Mouse (Mus musculus): ENCODE data around the gene Krt79. TPM values are rescaled to one million over a fixed set of nuclear protein-coding genes. Genes with fewer than 3 reads are reported as not detected.
A peak's percentile ranks its signal among the peaks of the same experiment; 100 is the strongest.

The Krt79 gene
- polyA plus RNA-seq, 1 experiment from 2014 or later: 0.45 TPM

DNA sequence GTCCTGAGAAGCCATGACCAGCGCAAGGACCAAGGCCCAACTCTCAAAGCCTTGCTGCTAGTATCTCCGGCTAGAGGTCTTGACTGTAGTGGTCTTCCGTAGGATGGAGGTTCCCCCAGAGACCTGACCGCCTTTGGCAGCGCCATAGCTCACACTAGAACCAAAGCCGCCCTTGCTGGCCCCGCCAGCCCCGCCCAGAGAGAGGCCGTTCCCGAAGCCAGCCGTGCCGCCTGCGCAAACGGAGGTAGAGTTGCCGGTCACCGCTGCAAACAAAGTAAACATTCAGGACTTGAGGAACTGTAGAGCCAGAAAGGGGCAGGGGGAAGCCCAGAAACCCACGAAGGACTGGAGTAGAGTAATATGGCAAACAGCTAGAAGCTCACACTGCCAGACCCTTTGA, 10.5 kb downstream of the Krt79 start:
- Histone ChIP-seq H3K27ac (replicated peaks) (no peak overlapping the region), H3K36me3 (no peaks in the 10 kb centered on the region), H3K4me2 (peak overlapping the region; percentile 72), H3K27me3 (replicated peaks) (peaks cover 52% of the 10 kb centered on the region), H3K4me3 (peak overlapping the region; percentile 44), H3K4me1 (peaks cover 19% of the 10 kb centered on the region), H3K9me3 (no peaks in the 10 kb centered on the region), H3K9ac (peak overlapping the region; percentile 70)
- WGBS: 2% methylated on average over 17 of the region's 17 CpGs
- no peak for ATAC-seq (ENCODE audit: extremely low read depth, insufficient number of reproducible peaks, low FRiP score, low TSS enrichment)

DNA sequence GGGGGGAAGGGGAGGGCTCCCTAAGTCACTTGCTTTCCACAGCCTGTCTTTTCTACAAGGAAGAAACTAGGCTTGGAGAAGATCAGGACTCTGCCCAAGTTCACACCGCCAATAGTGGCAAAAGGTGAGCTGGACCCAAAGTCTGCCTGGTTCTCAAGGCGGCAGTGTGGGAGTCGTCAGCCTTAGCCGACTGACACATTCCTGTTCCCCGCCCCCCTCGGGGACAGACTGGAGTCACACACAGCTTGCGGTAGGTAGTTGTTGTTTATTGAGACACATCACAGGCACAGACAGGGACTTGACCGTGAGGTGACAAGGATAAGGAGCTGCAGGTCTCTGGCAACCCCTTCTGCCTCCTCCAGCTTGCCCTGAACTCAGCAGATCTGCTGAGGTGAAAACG, 11.0 kb downstream of the Krt79 start:
- H3K27me3 ChIP-seq (replicated peaks): peaks cover 52% of the 10 kb centered on the region

DNA sequence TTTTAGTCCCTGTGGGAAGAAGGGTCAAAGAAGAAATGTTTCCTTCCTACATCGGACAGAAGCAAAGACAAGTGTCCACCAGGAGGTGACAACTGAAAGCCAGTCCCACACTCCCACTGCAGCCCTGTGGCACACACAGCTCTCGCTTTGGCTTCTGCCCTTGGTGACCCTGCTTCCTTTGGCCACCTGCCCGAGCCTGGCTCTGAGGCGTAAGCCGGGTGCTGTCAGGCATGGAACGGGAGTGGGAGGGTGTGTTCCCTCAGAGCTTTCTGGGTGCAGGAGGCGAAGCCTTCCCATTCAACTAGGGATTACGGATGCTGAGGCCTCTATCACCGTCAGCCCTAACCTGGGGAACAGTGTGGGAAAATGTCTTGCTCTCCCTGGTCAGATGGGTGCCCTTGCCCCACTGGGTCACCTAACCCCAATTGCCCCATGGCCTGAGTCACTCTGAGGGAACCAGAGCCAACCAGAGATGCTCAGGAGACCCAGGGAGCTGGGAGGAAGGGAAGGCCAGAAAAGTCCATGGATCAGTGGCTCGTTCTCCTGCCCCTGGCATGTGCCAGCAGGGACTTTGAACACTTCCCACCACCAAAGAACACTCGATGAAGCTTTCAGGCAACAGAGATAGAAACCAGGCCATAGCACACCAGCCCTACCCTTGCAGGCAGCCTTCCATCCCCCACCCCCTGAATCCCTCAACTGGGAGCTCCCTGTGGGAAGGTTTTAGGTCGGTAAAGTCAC, 12.6 kb downstream of the Krt79 start:
- Histone ChIP-seq H3K9me3 (no peaks in the 10 kb centered on the region), H3K36me3 (no peaks in the 10 kb centered on the region), H3K4me2 (no peak overlapping the region), H3K4me1 (peaks cover 19% of the 10 kb centered on the region), H3K9ac (no peak overlapping the region), H3K27me3 (replicated peaks) (peaks cover 53% of the 10 kb centered on the region), H3K4me3 (no peak overlapping the region), H3K27ac (replicated peaks) (no peak overlapping the region)
- 56% methylated on average over 12 of the region's 12 CpGs for WGBS
- ATAC-seq (ENCODE audit: extremely low read depth, insufficient number of reproducible peaks, low FRiP score, low TSS enrichment): no peak

More for the DNA sequence above, 11.0 kb downstream of the Krt79 start:
- Histone ChIP-seq H3K4me2 (peak overlapping the region; percentile 72), H3K4me3 (peak overlapping the region; percentile 44), H3K9ac (no peak overlapping the region), H3K9me3 (no peaks in the 10 kb centered on the region), H3K36me3 (no peaks in the 10 kb centered on the region), H3K4me1 (peaks cover 19% of the 10 kb centered on the region), H3K27ac (replicated peaks) (no peak overlapping the region)
- no peak for ATAC-seq (ENCODE audit: extremely low read depth, insufficient number of reproducible peaks, low FRiP score, low TSS enrichment)
- WGBS: 7% methylated on average over 9 of the region's 9 CpGs

DNA sequence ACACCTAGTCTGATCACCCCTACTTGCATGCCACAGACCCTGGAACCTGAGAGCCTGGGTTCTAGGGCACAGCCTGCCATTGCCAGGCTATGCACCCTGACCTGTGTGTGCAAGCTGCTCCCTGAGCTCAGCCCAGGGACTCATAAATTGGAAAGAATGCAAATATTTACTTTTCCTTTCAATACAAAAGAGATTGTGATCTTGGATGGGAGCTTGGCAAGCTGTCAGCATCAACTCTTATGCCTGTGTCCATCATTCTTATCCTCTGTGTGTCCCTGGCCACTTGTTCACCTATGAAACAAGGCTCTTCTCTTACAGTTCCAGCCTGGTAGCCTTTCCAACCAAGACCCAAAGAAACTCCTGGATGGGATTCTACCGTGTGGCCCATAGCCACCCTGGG, 15.1 kb downstream of the Krt79 start:
- no peak overlapping the region for H3K4me3 ChIP-seq
- H3K27ac ChIP-seq (replicated peaks): no peak overlapping the region
- H3K36me3 ChIP-seq: no peaks in the 10 kb centered on the region
- WGBS: 83% methylated on average over 1 of the region's 1 CpGs
- H3K9ac ChIP-seq: no peak overlapping the region
- no peak for ATAC-seq (ENCODE audit: extremely low read depth, insufficient number of reproducible peaks, low FRiP score, low TSS enrichment)
- H3K27me3 ChIP-seq (replicated peaks): peaks cover 28% of the 10 kb centered on the region
- no peaks in the 10 kb centered on the region for H3K9me3 ChIP-seq
- H3K4me1 ChIP-seq: peaks cover 11% of the 10 kb centered on the region
- no peak overlapping the region for H3K4me2 ChIP-seq

DNA sequence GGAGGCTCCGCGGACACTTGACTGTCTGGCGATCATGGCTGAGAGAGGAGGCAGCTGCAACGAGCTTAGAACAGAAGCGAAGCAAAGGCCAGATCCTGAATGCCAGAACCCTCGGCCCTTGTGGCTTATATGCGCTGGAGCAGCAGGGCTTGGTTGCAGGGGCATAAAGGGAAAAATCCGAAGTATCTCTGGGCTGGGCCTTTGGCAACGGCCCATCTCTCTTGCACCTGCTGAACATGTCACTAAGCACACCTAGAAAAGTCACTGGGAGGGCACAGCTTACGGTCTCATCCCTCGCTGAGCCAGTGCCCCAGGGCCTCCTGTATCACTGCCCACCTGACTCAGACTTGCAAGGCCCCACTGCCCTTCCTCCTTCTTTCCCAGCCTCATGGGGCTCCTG, 15.5 kb downstream of the Krt79 start, which contains the start of gene Krt4:
Krt4 (minus strand) TSS at position 101 of the 400 bp plus-strand sequence.
- ATAC-seq (ENCODE audit: extremely low read depth, insufficient number of reproducible peaks, low FRiP score, low TSS enrichment): no peak
- peaks cover 7% of the 10 kb centered on the region for H3K4me1 ChIP-seq
- WGBS: 67% methylated on average over 11 of the region's 11 CpGs
- H3K4me2 ChIP-seq: no peak within 1 kb of the TSS
- H3K9ac ChIP-seq: no peak within 1 kb of the TSS
- peaks cover 27% of the 10 kb centered on the region for H3K27me3 ChIP-seq (replicated peaks)
- no peak within 1 kb of the TSS for H3K4me3 ChIP-seq
- H3K9me3 ChIP-seq: no peaks in the 10 kb centered on the region
- no peak within 1 kb of the TSS for H3K27ac ChIP-seq (replicated peaks)
- H3K36me3 ChIP-seq: no peaks in the 10 kb centered on the region

DNA sequence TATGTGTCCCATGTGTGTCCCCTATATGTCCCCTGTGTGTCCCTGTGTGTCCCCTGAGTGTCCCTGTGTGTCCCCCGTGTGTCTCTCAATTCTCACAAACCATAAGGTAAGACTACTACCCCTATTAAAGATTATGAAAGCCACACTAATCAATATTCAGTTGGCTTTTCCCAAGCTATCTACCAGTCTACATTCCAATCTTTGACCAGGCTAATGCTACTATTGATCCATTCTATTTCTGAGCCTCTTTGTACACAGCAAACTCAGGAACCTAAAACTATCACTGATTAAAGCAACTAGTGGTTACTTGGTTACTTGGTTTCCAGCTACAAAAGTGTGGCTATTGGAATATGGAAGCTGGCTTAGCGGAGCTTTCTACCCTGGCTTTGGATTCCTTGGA, 17.8 kb downstream of the Krt79 start:
- H3K36me3 ChIP-seq: no peaks in the 10 kb centered on the region
- no peak for ATAC-seq (ENCODE audit: extremely low read depth, insufficient number of reproducible peaks, low FRiP score, low TSS enrichment)
- H3K27ac ChIP-seq (replicated peaks): no peak overlapping the region
- 77% methylated on average over 2 of the region's 2 CpGs for WGBS
- H3K4me1 ChIP-seq: no peaks in the 10 kb centered on the region
- no peak overlapping the region for H3K9ac ChIP-seq
- H3K9me3 ChIP-seq: no peaks in the 10 kb centered on the region
- H3K27me3 ChIP-seq (replicated peaks): peaks cover 17% of the 10 kb centered on the region
- no peak overlapping the region for H3K4me2 ChIP-seq
- no peak overlapping the region for H3K4me3 ChIP-seq

DNA sequence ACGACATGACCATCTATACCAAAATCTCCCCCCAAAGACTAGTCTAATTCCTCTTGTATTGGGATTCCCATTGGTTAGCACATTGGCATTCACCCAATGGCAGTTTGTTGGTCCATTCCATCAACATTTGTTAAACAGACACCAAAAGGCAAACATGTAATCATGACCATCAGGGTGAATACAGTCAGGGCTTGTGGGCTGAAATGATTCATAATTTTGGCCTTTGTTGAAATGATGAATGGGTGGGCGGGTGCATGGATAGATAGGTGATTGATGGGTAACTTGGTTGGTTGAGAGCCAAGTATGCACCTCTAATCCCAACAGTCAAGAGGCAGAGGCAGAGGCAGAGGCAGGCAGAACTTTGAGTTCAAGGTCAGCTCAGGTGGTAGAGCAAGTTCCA, 24.1 kb downstream of the Krt79 start:
- no peak overlapping the region for H3K9ac ChIP-seq
- ATAC-seq (ENCODE audit: extremely low read depth, insufficient number of reproducible peaks, low FRiP score, low TSS enrichment): no peak
- 58% methylated on average over 2 of the region's 2 CpGs for WGBS

DNA sequence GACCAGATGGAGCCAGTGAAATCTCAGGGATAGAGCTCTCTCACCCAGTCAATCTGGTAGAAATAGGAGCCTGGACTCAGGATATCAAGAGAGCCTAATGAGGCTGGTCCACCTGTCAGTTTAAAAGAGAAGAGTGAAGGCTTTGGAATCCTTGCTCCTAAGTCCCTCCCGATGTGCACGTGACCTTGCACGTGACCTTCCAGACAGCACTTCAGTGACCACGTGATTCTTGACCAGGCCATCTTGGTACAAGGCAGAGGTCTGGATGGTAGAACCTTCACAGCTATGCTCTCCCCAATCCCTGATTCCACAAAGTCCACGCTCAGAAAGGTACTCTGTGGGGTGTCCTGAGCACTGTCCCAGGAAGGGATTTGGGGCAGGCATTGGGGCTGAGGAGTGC, 35.3 kb downstream of the Krt79 start:
- no peak for ATAC-seq (ENCODE audit: extremely low read depth, insufficient number of reproducible peaks, low FRiP score, low TSS enrichment)
- Histone ChIP-seq H3K27ac (replicated peaks) (no peak overlapping the region), H3K4me3 (no peak overlapping the region), H3K4me2 (no peak overlapping the region), H3K36me3 (no peaks in the 10 kb centered on the region), H3K27me3 (replicated peaks) (no peaks in the 10 kb centered on the region), H3K9me3 (no peaks in the 10 kb centered on the region), H3K9ac (no peak overlapping the region), H3K4me1 (no peaks in the 10 kb centered on the region)
- 66% methylated on average over 5 of the region's 5 CpGs for WGBS

More for the DNA sequence above, 24.1 kb downstream of the Krt79 start:
- H3K4me3 ChIP-seq: no peak overlapping the region
- peaks cover 34% of the 10 kb centered on the region for H3K27me3 ChIP-seq (replicated peaks)
- H3K36me3 ChIP-seq: no peaks in the 10 kb centered on the region
- H3K9me3 ChIP-seq: no peaks in the 10 kb centered on the region
- H3K4me1 ChIP-seq: no peaks in the 10 kb centered on the region
- no peak overlapping the region for H3K4me2 ChIP-seq
- H3K27ac ChIP-seq (replicated peaks): no peak overlapping the region

DNA sequence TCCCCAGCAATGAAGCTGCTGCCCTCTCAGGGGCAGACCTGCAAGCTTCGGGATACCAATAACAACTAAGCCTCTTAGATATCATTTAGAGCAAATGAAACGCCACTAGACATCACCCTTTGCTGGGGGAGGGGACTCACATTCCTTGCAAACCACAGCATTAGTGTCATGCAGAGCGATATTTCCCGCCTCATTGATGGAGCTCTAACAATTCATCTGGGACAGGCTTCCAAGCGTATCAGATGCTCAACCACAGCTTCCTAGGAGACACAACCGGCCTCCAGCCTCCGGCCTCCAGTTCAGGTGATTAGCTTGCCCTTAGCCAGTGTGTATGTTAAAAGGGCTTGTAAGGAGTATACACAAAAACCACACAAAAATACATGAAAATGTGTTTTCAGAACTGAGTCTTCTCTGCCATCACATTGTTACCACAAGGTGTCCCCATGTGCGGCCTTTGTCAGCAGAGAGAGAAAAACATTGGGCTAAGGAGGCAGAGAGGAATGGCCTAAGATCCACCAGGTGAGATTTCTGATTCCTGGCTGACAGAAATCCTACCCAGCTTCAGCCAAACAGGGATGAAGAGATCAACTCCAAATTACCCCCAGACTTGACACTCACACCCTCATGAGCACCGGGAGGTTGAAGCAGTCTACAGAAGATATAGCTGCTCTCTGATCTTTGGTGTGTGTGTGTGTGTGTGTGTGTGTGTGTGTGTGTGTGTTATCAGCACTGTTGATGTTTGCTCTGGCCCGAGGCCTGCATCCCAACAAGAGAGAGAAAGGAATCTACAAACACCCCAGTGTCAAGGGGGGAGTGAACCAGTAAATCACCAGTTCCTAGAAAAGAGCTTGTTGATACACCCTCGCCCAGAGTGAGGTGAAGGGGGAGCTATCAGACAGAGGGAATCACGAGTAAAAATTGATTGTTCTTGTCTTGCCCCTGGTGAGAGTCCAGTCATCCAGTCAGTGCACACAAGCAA, 37.7 kb downstream of the Krt79 start:
- Histone ChIP-seq H3K36me3 (no peaks in the 10 kb centered on the region), H3K4me1 (no peaks in the 10 kb centered on the region), H3K4me3 (no peak overlapping the region), H3K9me3 (no peaks in the 10 kb centered on the region), H3K9ac (no peak overlapping the region), H3K27me3 (replicated peaks) (no peaks in the 10 kb centered on the region), H3K4me2 (no peak overlapping the region), H3K27ac (replicated peaks) (no peak overlapping the region)
- 44% methylated on average over 12 of the region's 12 CpGs for WGBS
- ATAC-seq (ENCODE audit: extremely low read depth, insufficient number of reproducible peaks, low FRiP score, low TSS enrichment): no peak

DNA sequence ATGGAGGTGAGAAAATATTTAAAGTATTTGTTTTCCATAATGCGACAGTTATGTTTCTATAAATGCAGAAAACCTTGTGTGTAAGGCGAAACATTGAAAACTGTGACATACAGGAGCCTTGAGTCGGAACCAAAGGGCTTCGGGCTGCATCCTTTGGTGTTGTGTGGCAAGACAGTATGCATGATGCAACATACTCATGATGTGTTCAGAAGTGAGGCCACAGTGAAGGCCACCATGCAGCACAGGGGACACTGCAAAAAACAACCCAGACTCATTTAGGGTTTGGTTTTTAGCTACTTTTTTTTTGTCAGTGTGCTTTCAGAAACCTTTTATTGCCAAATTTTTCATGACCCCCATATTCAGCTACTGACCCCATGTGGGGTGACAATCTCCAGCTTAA, 44.9 kb downstream of the Krt79 start:
- Histone ChIP-seq H3K27me3 (replicated peaks) (peaks cover 25% of the 10 kb centered on the region), H3K36me3 (no peaks in the 10 kb centered on the region), H3K9me3 (no peaks in the 10 kb centered on the region), H3K27ac (replicated peaks) (no peak overlapping the region), H3K4me2 (no peak overlapping the region), H3K4me3 (no peak overlapping the region), H3K4me1 (peaks cover 3% of the 10 kb centered on the region), H3K9ac (no peak overlapping the region)
- WGBS: 86% methylated on average over 4 of the region's 4 CpGs
- ATAC-seq (ENCODE audit: extremely low read depth, insufficient number of reproducible peaks, low FRiP score, low TSS enrichment): no peak

DNA sequence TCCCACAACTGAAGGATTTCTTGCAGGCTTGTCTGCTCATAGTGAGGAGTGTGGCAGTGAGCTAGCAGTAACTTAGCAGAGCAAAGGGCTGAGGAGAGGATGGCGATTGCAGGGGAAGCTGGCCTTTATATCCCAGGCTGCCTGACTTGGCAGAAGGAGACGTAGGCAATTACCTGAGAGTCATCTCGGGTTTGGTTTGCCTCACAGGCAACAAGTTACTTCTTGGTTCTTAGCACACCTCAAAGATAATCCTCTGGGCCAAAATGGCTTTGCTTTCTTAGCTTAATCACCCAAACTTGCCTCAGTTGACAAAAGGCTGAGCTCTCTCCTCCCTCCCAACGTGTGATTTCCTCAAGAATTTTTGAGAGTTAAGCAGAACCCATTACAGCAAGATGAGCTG, 47.3 kb downstream of the Krt79 start, which contains the start of gene Krt76:
Krt76 (minus strand) TSS at position 101 of the 400 bp plus-strand sequence.
- peaks cover 37% of the 10 kb centered on the region for H3K27me3 ChIP-seq (replicated peaks)
- no peak for ATAC-seq (ENCODE audit: extremely low read depth, insufficient number of reproducible peaks, low FRiP score, low TSS enrichment)
- H3K36me3 ChIP-seq: no peaks in the 10 kb centered on the region
- H3K4me3 ChIP-seq: no peak within 1 kb of the TSS
- H3K9ac ChIP-seq: no peak within 1 kb of the TSS
- no peak within 1 kb of the TSS for H3K27ac ChIP-seq (replicated peaks)
- WGBS: 46% methylated on average over 4 of the region's 4 CpGs
- H3K4me2 ChIP-seq: no peak within 1 kb of the TSS
- no peaks in the 10 kb centered on the region for H3K9me3 ChIP-seq
- H3K4me1 ChIP-seq: peaks cover 9% of the 10 kb centered on the region

Data from heart, embryonic 13.5 days (tissue).